Mouse (Mus musculus) cerebellum, postnatal 25 days (tissue): Measurements from ENCODE around the gene Nat9.

Experiments
- DNase-seq, 2 experiments: peaks; one replicate each; pipeline ENCODE4 v3.0.0; 2021; ENCODE audit warnings: mixed read lengths in 2 of 2

Gene Nat9

GRCm38 (mm10) chr11:115176399-115177190, 11.1 kb downstream of the Nat9 start:
- no peak for DNase-seq

GRCm38 (mm10) chr11:115173549-115174339, 13.9 kb downstream of the Nat9 start:
- DNase-seq = no peak

- peak in 1 of 2 experiments; percentile 47 for DNase-seq
These were observed 14.8 kb downstream of the Nat9 start for GRCm38 (mm10) chr11:115172825-115173287.

GRCm38 (mm10) chr11:115171125-115171524, 16.5 kb downstream of the Nat9 start:
- DNase-seq = peak; percentile 78 to 84

GRCm38 (mm10) chr11:115169430-115169829, 18.2 kb downstream of the Nat9 start:
- DNase-seq = no peak

- DNase-seq = no peak
These were observed 19.9 kb downstream of the Nat9 start for GRCm38 (mm10) chr11:115167631-115168249.

GRCm38 (mm10) chr11:115166776-115167175, 20.9 kb downstream of the Nat9 start:
- DNase-seq = no peak

GRCm38 (mm10) chr11:115164976-115165374, 22.7 kb downstream of the Nat9 start:
- peak; percentile 66 to 72 for DNase-seq

GRCm38 (mm10) chr11:115164341-115164975, 23.2 kb downstream of the Nat9 start:
- DNase-seq = no peak

GRCm38 (mm10) chr11:115163568-115164150, 24.0 kb downstream of the Nat9 start:
- DNase-seq = peak in 1 of 2 experiments; percentile 70

GRCm38 (mm10) chr11:115162832-115163480, 24.7 kb downstream of the Nat9 start, which contains the start of gene Slc9a3r1:
Slc9a3r1 (plus strand) TSS chr11:115163341.
- DNase-seq = peak; percentile 99

- no peak for DNase-seq
These were observed 25.5 kb downstream of the Nat9 start for GRCm38 (mm10) chr11:115162205-115162601.

GRCm38 (mm10) chr11:115161578-115162204, 26.0 kb downstream of the Nat9 start:
- no peak for DNase-seq

- DNase-seq = peak; percentile 85 to 92
These were observed 26.6 kb downstream of the Nat9 start for GRCm38 (mm10) chr11:115160883-115161577.

- DNase-seq = peak; percentile 94 to 97
These were observed 27.5 kb downstream of the Nat9 start for GRCm38 (mm10) chr11:115160016-115160797.

GRCm38 (mm10) chr11:115157933-115158719, 29.5 kb downstream of the Nat9 start:
- no peak for DNase-seq

- no peak for DNase-seq
These were observed 32.5 kb downstream of the Nat9 start for GRCm38 (mm10) chr11:115155053-115155634.

- DNase-seq = peak; percentile 87 to 92
These were observed 33.9 kb downstream of the Nat9 start for GRCm38 (mm10) chr11:115153699-115154292.
